Mouse (Mus musculus): ENCODE data around the gene Tardbp.

DNA sequence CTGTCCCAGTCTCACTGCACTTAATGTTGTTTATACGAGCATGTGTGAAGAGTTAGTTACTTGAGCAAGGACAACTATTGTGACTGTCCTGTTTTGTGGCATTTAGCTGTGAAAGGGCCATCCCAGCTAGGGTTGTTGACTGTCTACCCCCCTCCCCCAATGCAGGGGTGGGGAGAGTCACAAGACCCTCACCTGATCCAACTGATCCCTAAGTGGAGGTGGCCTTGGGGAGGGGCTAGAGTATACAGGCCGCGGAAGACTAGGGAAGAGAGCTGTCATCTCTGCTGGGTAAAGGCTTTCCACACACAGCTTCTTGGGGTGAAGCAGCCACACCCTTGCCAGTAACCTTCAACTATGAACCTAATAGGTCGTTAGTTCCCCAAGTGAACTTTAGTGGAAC is 26.5 kb downstream of the Tardbp start:
- TF ChIP-seq CTCF (conservative IDR thresholded peaks at IDR 0.05 in 1 of 2, IDR thresholded peaks at IDR 0.05 in 1 of 2; ENCODE audit: low read depth in 2 of 2, low read length in 2 of 2) = no peak
- TF ChIP-seq KAT2A (IDR thresholded peaks at IDR 0.05; ENCODE audit: insufficient replicate concordance, low read length) = no peak
- no peak for TF ChIP-seq ZC3H11A (IDR thresholded peaks at IDR 0.05; ENCODE audit: low read depth, low read length)
- no peak for TF ChIP-seq UBTF (IDR thresholded peaks at IDR 0.05; ENCODE audit: low read depth, low read length)
- no peak for TF ChIP-seq EP300 (IDR thresholded peaks at IDR 0.05; ENCODE audit: low read length)
- no peak for TF ChIP-seq USF1 (IDR thresholded peaks at IDR 0.05; ENCODE audit: low read depth, low read length)
- TF ChIP-seq MXI1 (IDR thresholded peaks at IDR 0.05; ENCODE audit: low read depth, low read length) = no peak
- TF ChIP-seq CHD1 (IDR thresholded peaks at IDR 0.05; ENCODE audit: low read depth, low read length) = no peak
